Mouse (Mus musculus) frontal cortex, adult 2 months (tissue): ENCODE results near the gene Ang. TPM values are rescaled to one million over a fixed set of nuclear protein-coding genes. Genes with fewer than 3 reads are reported as not detected.
A peak's percentile ranks its signal among the peaks of the same experiment; 100 is the strongest.

ENCODE experiments used
- DNase-seq, 2 experiments: peaks; one replicate each; pipeline ENCODE4 v3.0.0; 2022; ENCODE audit warnings: low spot score in 1 of 2; ENCODE audit errors: extremely low spot score in 1 of 2
- polyA plus RNA-seq: library from polyadenylated mRNA; depleted of rRNA; stranded (reverse); fragments of >200 nt; gene quantifications from 2 replicates; pipeline ENCODE4 v1.2.3, GENCODE M21; 2012

Gene Ang
- polyA plus RNA-seq, 1 experiment = 6.9 TPM

DNA sequence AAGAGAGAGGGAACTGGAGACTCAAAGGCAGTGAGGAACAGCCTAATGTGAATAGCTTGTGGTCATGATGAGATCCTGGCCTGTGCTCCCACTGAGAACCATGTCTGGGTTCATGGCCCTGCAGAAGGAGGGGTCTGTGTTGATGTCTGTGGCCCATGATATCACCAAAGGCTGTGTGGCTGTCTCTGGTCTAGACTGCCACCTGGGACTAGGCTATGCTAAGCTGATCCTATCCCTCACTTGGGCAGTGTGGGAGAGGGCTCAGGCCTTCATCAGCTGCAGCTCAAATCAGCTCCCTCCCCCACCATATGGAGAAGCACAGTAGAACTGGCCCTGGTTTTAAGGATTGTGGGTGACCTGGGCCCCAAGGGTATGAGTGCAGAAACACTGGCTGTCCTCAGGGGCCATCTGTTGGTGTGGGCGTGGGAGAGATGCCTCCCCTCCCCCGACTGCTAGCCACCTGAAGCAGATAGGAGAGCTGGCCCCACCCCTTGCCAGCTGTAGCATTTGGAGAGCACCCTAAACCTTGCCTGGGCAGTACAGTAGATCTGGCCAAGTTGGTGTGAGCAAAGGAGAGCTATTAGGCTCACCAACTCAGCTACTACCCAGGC, 36.8 kb downstream of the Ang start:
- DNase-seq = no peak

- no peak for DNase-seq
Measured at GRCm38 (mm10) chr14:51128775-51129623, 38.0 kb downstream of the Ang start.

GRCm38 (mm10) chr14:51129624-51129975, 38.6 kb downstream of the Ang start:
- no peak for DNase-seq

DNA sequence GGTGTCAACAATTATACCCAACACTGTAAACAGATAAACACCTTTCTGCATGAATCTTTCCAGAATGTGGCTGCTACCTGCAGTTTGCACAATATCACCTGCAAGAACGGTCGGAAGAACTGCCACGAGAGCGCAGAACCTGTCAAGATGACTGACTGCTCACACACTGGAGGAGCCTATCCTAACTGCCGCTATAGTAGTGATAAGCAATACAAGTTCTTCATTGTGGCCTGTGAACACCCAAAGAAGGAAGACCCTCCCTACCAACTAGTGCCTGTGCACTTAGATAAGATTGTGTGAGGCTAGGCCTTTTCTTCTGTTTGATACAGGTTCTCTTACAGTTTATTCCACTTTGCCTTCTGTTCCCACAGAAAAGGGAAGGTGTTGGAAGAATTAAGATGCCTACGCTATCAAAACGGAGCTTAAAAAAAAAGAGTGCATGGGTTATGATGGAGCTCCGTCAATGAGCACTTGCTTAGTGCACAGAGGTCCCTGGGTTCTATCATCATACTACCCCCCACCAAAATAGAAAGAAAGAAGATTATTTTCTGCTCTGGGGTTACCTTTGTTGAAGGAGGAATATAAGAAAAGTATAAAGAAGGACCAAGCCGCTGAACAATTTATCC, 39.5 kb downstream of the Ang start:
- DNase-seq = no peak

DNA sequence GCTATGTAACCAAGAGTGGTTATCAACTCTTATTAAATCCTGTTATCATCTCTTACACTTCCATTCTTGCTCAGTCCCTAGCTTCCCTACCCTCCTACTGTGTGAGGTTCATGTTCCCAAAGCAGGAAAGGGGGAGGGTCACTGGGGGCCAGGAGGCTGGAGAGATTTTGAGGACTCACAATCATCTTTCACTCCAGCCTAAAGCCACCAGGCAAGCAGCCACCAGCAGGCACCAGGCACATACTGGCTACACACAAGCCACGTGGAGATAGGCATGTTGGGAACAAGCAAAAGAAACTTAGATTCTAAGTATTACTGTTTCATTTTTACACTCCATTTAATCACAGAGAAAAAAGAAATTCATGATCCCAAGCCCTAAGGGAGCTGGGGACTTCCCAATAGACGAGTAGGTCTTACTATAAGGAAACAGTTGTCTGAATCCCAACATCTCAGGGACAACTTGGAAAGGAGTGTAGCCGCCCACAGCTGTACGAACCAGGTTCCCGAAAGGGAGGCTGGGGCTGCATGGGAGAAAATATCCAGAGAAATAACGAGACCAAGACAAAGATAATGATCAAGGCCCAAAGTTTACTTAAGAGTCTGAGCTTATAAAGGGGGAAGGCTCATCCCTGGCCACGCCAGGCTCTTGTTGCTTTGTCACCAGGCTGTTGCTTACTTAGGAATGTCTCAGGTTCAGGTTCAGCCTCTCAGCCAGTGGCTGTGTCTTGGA, 40.3 kb downstream of the Ang start:
- DNase-seq = no peak

- DNase-seq = no peak
Measured at GRCm38 (mm10) chr14:51132372-51132771, 41.4 kb downstream of the Ang start.

GRCm38 (mm10) chr14:51140342-51140741, 49.4 kb downstream of the Ang start:
- DNase-seq = no peak

- DNase-seq = no peak
Measured at GRCm38 (mm10) chr14:51142119-51142518, 51.2 kb downstream of the Ang start.

- no peak for DNase-seq
Measured at GRCm38 (mm10) chr14:51142568-51142967, 51.6 kb downstream of the Ang start.

DNA sequence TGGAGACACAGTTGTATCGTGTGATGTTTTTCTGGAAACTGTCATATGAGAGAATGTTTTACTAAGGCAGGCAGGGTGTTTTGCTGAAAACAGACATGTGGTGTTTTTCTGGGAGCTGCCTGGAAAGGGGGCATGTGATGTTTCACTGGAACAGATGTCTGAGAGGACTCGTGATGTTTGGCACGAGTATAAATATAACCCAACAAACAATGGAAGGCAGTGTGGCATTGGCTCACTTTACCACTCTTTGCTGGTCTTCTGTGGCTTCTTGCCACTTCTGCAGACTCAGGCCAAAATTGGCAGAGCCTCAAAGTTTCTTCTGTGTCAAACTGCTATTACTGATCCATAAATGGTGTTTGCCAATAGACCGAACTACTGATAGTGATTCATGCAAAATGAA, 52.3 kb downstream of the Ang start:
- peak; percentile 26 to 32 for DNase-seq

GRCm38 (mm10) chr14:51143937-51144336, 53.0 kb downstream of the Ang start:
- DNase-seq = no peak

GRCm38 (mm10) chr14:51144451-51144850, 53.5 kb downstream of the Ang start:
- no peak for DNase-seq

- DNase-seq = no peak
Measured at GRCm38 (mm10) chr14:51145521-51145920, 54.6 kb downstream of the Ang start.

DNA sequence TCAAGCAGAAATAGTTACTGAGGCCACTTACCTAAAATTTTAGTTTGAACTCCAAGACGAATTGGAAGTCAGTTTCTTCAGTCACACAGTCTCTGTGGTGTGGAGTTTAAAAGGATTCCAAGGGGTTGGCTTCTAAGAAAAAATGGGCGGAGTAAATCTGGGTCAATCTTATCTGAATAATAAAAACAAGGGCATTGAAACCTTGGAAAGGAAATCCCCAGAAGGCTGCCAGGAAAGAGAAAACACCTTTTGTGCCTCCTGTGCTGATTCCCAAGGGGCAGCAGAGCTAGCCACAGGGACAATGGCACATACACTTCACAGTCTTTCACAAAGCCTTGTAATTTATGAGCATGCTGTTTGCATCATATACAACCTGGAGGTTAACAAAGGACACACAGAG, 55.7 kb downstream of the Ang start, which contains the start of gene Rnase1:
Gene Rnase1, minus strand, starts transcription at position 101 of the 400 bp plus-strand sequence.
- no peak for DNase-seq

DNA sequence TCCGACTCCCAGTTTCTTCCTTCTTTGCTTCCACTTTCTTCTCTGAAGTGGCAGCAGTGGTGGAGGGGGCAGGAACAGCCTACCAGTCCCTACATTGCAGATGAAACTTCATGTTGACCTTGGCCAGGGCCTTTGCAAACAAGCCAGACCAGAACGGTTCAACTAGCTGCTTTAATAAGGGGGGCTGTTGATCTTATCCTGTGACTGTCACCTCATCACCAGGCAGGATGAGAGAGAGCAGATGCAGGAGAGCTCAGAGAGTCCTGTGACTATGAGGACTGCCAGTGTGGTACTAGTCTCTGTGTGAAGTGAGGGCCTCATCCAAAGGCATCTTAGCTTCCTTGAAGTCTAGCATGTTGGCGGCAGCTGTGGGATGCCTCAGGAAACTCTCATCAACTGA, 57.1 kb downstream of the Ang start:
- DNase-seq = no peak

- no peak for DNase-seq
Measured at GRCm38 (mm10) chr14:51149164-51149563, 58.2 kb downstream of the Ang start.

GRCm38 (mm10) chr14:51150206-51150831, 59.4 kb downstream of the Ang start:
- DNase-seq = no peak
